Mouse (Mus musculus) hindbrain, embryonic 14.5 days (tissue): ENCODE data around the gene Olfr1132. TPM values are rescaled to one million over a fixed set of nuclear protein-coding genes. Genes with fewer than 3 reads are reported as not detected.
"Not testable (repeated sequence)": the region's sequence is repeated elsewhere in the genome, so short reads cannot be mapped to it uniquely, and the experiment has no call there.

Source experiments
- ATAC-seq: fragments of 200-750 bp; cut with Nextera tagmentation; 2 replicates; pipeline ENCODE4 v1.8.0; 2017; ENCODE audit warnings: moderate number of reproducible peaks, mild to moderate bottlenecking, moderate TSS enrichment, moderate library complexity; ENCODE audit not compliant: low FRiP score
- DNase-seq: peaks from one replicate; pipeline ENCODE4 v3.0.0-alpha.2; 2015; ENCODE audit warnings: low spot score
- H3K27ac ChIP-seq: fragments of 300-500 bp; sonication (generic); 2 replicates; pipeline ENCODE4 v1.5.1; 2014; ENCODE audit warnings: mild to moderate bottlenecking, moderate library complexity
- H3K27me3 ChIP-seq: fragments of 300-500 bp; sonication (generic); 2 replicates; pipeline ENCODE4 v1.6.1; 2014; ENCODE audit warnings: mild to moderate bottlenecking, low read length, mixed read lengths; ENCODE audit not compliant: control insufficient read depth, insufficient read depth
- H3K36me3 ChIP-seq: fragments of 300-500 bp; sonication (generic); replicated peaks from 2 replicates; pipeline ENCODE4 v1.6.1; 2014; ENCODE audit not compliant: control insufficient read depth, insufficient read depth
- H3K4me1 ChIP-seq: fragments of 300-500 bp; sonication (generic); replicated peaks from 2 replicates; pipeline ENCODE4 v1.6.1; 2014; ENCODE audit warnings: antibody characterized with exemption, low read length, mixed read lengths; ENCODE audit not compliant: control insufficient read depth, insufficient read depth
- H3K4me2 ChIP-seq: fragments of 300-500 bp; sonication (generic); replicated peaks from 2 replicates; pipeline ENCODE4 v1.6.1; 2014; ENCODE audit warnings: mild to moderate bottlenecking, moderate library complexity
- H3K4me3 ChIP-seq: fragments of 300-500 bp; sonication (generic); replicated peaks from 2 replicates; pipeline ENCODE4 v1.5.1; 2014; ENCODE audit warnings: mild to moderate bottlenecking, low read length
- H3K9ac ChIP-seq: fragments of 300-500 bp; sonication (generic); 2 replicates; pipeline ENCODE4 v1.6.1; 2014
- H3K9me3 ChIP-seq: fragments of 300-500 bp; sonication (generic); 2 replicates; pipeline ENCODE4 v1.6.1; 2016; ENCODE audit warnings: low read length; ENCODE audit not compliant: control insufficient read depth
- WGBS: fragments of 180-500 bp; shearing (Covaris S2); extraction: QIAGEN DNeasy Blood & Tissue Kit; methylation state at CpG from one replicate; pipeline ENCODE4 v1.1.7; 2014; 5-methylcytosine and 5-hydroxymethylcytosine counted together
- polyA plus RNA-seq: library from polyadenylated mRNA; unstranded; fragments of >200 nt; fragmentation: Nextera tagmentation; extraction: Ambion mirVana; gene quantifications from 2 replicates; pipeline ENCODE4 v1.2.1, GENCODE M21; 2014

Gene Olfr1132
- polyA plus RNA-seq: not detected in 2 replicates

DNA sequence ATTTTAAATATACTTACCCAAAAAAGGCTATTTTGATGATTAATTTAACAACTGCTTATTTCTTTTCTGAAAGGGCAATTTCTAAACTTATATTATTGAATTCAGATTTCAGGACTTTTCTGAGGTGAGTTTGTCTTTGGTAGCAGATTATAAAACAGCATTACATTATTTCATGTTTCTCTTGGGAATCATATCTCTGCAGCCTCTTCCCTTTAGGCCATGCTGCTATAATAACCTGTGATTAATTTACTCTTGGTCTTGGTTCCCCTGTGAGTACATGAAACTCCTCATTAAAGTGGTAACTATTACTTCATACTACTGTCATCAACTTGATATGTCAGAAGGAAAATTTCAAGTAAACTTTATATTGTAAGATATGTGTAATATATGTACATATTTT lies at the start of gene Olfr1132:
TSS of gene Olfr1132 (minus strand) at position 101 of the 400 bp plus-strand sequence.
- no peak for DNase-seq
- H3K9ac ChIP-seq: no peak within 1 kb of the TSS
- no peaks in the 10 kb centered on the region for H3K36me3 ChIP-seq
- no peaks in the 10 kb centered on the region for H3K9me3 ChIP-seq
- no peaks in the 10 kb centered on the region for H3K4me1 ChIP-seq
- H3K4me3 ChIP-seq: no peak within 1 kb of the TSS
- H3K27ac ChIP-seq: no peak within 1 kb of the TSS
- H3K4me2 ChIP-seq: no peak within 1 kb of the TSS
- no peak for ATAC-seq
- no peaks in the 10 kb centered on the region for H3K27me3 ChIP-seq

DNA sequence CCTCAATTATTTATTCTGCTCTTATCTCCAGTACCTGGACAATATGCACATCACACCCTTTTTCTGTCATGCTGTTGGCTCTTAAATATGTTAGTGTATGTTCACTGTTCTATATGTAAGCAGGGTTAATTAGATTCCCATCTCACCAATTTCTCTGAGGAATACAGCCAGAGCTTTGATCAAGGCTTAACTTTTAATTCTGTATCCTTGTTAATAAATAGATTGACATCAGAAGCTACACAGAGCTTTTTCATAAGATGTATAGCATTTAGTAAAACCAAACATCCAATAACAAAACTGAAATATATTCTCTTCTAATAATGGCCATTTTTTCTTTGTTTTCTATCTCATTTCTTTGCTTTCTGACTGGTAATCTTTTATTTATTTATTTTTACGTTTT lies 36.2 kb upstream of the Olfr1132 start, which contains the start of gene Olfr1135:
TSS of gene Olfr1135 (minus strand) at position 101 of the 400 bp plus-strand sequence.
- WGBS: 27% methylated on average over 1 of the region's 1 CpGs
- H3K27me3 ChIP-seq: no peaks in the 10 kb centered on the region
- no peaks in the 10 kb centered on the region for H3K4me1 ChIP-seq
- no peaks in the 10 kb centered on the region for H3K36me3 ChIP-seq
- H3K9ac ChIP-seq: no peak within 1 kb of the TSS
- H3K27ac ChIP-seq: no peak within 1 kb of the TSS
- ATAC-seq: no peak
- H3K4me2 ChIP-seq: no peak within 1 kb of the TSS
- no peak for DNase-seq
- H3K9me3 ChIP-seq: no peaks in the 10 kb centered on the region
- H3K4me3 ChIP-seq: no peak within 1 kb of the TSS

DNA sequence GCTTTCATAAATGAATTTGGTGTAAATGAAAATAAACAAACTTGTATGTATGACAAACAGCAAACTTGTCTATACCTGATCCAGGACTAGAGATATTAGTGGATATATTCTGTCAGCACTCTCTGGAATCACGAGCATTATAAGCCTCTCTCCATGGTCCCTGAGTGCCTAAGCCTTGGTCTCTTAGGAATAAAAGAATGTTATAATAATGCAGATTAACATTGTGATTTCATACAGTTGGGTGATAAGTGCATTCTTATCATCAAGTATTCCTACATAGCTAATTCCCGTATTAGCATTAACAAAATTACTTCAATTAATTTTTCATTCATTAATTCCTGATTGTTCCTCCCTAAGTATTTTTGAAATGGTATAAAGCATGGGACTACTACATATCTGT lies 21.0 kb upstream of the Olfr1132 start, which contains the start of gene Olfr1134:
TSS of gene Olfr1134 (minus strand) at position 101 of the 400 bp plus-strand sequence.
- no peaks in the 10 kb centered on the region for H3K27me3 ChIP-seq
- H3K9me3 ChIP-seq: no peaks in the 10 kb centered on the region
- no peak within 1 kb of the TSS for H3K27ac ChIP-seq
- DNase-seq: no peak
- ATAC-seq: no peak
- no peak within 1 kb of the TSS for H3K9ac ChIP-seq
- no peaks in the 10 kb centered on the region for H3K36me3 ChIP-seq
- H3K4me2 ChIP-seq: no peak within 1 kb of the TSS
- WGBS: 85% methylated on average over 2 of the region's 2 CpGs
- no peak within 1 kb of the TSS for H3K4me3 ChIP-seq
- no peaks in the 10 kb centered on the region for H3K4me1 ChIP-seq

DNA sequence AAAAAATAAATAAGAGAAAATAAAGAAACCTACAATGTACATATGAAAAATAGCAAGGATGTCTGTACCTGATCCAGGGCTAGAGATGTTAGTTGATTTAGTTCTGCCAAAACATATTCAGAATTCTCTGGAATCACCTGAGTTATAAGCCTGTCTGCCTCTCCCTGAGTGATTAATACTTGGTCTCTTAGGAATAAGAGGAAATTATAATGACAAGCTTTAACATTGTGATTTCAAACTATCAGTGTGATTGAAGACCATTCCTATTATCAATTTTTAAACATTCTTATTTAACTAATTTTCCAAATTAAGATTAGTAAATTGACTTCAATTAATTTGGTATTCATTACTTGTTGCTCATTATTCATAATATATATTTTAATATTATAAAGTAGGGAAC lies 9.9 kb upstream of the Olfr1132 start, which contains the start of gene Olfr1133:
TSS of gene Olfr1133 (minus strand) at position 101 of the 400 bp plus-strand sequence.
- no peak for DNase-seq
- Histone ChIP-seq H3K36me3 (no peaks in the 10 kb centered on the region), H3K4me3 (no peak within 1 kb of the TSS), H3K4me1 (no peaks in the 10 kb centered on the region), H3K4me2 (no peak within 1 kb of the TSS), H3K27me3 (no peaks in the 10 kb centered on the region), H3K27ac (no peak within 1 kb of the TSS), H3K9ac (no peak within 1 kb of the TSS), H3K9me3 (no peaks in the 10 kb centered on the region)
- ATAC-seq: no peak

DNA sequence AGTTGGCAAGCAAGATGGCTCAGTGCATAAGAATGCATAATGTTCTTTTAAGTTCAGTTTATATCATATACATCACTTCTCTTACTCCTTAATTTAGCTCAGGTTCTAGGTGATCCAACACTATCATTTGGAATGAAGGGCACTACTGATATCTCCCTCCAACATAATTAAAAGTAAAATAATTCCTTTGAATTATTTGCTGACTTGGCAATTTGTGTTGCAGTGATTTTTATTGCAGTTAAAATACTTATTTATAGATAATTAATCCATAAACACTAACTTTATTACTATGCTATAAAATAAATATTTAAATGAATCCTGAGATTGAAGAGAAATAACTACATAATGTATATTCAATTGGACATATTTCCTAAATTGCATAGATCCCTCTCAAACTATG lies 5.1 kb upstream of the Olfr1132 start:
- Histone ChIP-seq H3K9ac (no peak overlapping the region), H3K4me2 (no peak overlapping the region), H3K4me3 (no peak overlapping the region), H3K27ac (no peak overlapping the region), H3K4me1 (no peaks in the 10 kb centered on the region), H3K36me3 (no peaks in the 10 kb centered on the region), H3K9me3 (no peaks in the 10 kb centered on the region), H3K27me3 (no peaks in the 10 kb centered on the region)
- ATAC-seq (no peak), DNase-seq (no peak)

DNA sequence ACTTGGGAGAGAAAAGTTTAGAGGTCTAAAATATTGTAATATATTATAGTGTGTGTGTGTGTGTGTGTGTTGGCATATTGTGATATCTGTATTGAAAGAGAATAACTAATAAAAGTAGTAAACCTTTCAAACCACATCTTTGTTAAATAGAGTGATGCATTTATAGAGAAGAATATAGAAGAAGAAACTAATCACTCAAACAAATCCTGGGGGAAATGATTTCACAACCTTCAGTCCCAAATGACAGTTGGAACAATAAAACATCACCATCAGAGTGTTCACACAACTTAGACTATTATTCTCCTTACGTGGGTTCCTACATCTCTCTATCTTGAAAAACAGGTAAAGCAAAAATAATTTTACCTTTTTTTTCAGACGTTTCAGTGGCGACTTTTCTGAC lies 10.5 kb downstream of the Olfr1132 start, which contains the start of gene Olfr1131:
TSS of gene Olfr1131 (plus strand) at position 301 of the 400 bp plus-strand sequence.
- WGBS: 72% methylated on average over 3 of the region's 3 CpGs
- no peaks in the 10 kb centered on the region for H3K9me3 ChIP-seq
- no peaks in the 10 kb centered on the region for H3K36me3 ChIP-seq
- no peaks in the 10 kb centered on the region for H3K27me3 ChIP-seq
- H3K4me2 ChIP-seq: no peak within 1 kb of the TSS
- no peaks in the 10 kb centered on the region for H3K4me1 ChIP-seq
- ATAC-seq (no peak), DNase-seq (no peak)
- no peak within 1 kb of the TSS for H3K27ac ChIP-seq
- H3K4me3 ChIP-seq: no peak within 1 kb of the TSS
- no peak within 1 kb of the TSS for H3K9ac ChIP-seq

DNA sequence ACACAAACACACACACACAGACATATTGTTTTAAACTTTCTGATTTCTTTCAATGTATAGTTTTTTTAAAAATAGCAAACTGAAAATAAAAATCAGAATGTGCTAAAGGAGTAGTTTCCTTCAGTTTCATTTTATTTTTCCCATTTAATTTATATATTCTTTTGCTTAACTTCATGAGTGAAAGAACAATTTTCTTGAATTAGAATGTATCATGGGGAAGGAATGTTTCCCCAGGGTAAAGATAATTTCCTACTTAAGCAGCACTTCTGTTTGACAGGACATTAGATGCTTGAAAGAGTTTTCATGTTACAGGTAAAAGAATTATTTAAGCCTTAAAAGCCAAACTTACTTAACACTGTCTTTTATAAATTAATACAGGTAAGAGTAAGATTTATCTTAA lies 31.4 kb downstream of the Olfr1132 start, which contains the start of gene Olfr1130:
TSS of gene Olfr1130 (plus strand) at position 301 of the 400 bp plus-strand sequence.
- not testable (repeated sequence) for H3K9ac ChIP-seq, ATAC-seq, H3K4me2 ChIP-seq, H3K9me3 ChIP-seq, H3K4me1 ChIP-seq, H3K27ac ChIP-seq, H3K4me3 ChIP-seq, H3K27me3 ChIP-seq, H3K36me3 ChIP-seq, DNase-seq

Other genes starting within 250 kb of the Olfr1132 start
- gene Olfr1123, start 220.9 kb downstream of the Olfr1132 start, polyA plus RNA-seq: not detected in 2 replicates
- gene Olfr1124, start 207.3 kb downstream of the Olfr1132 start, polyA plus RNA-seq: not detected in 2 replicates
- gene Olfr1126, start 183.6 kb downstream of the Olfr1132 start, polyA plus RNA-seq: not detected in 2 replicates
- gene Pramel7, start 140.4 kb downstream of the Olfr1132 start, polyA plus RNA-seq: not detected in 2 replicates
- not detected in 2 replicates for gene Pramel6, start 131.0 kb downstream of the Olfr1132 start, polyA plus RNA-seq
- gene Olfr153, start 105.7 kb downstream of the Olfr1132 start, polyA plus RNA-seq: not detected in 2 replicates
- not detected in 2 replicates for gene Olfr1128, start 92.0 kb downstream of the Olfr1132 start, polyA plus RNA-seq
- gene Olfr1129, start 63.6 kb downstream of the Olfr1132 start, polyA plus RNA-seq: not detected in 2 replicates
- not detected in 2 replicates for gene Olfr1130, start 31.3 kb downstream of the Olfr1132 start, polyA plus RNA-seq
- gene Olfr1131, start 10.4 kb downstream of the Olfr1132 start, polyA plus RNA-seq: not detected in 2 replicates
- gene Olfr1133, start 9.8 kb upstream of the Olfr1132 start, polyA plus RNA-seq: not detected in 2 replicates
- gene Olfr1134, start 20.9 kb upstream of the Olfr1132 start, polyA plus RNA-seq: not detected in 2 replicates
- not detected in 2 replicates for gene Olfr1135, start 36.1 kb upstream of the Olfr1132 start, polyA plus RNA-seq
- gene Olfr1136, start 56.4 kb upstream of the Olfr1132 start, polyA plus RNA-seq: not detected in 2 replicates
- gene Olfr1137, start 75.6 kb upstream of the Olfr1132 start, polyA plus RNA-seq: not detected in 2 replicates
- gene Olfr1138, start 102.4 kb upstream of the Olfr1132 start, polyA plus RNA-seq: not detected in 2 replicates
- gene Olfr1140, start 106.2 kb upstream of the Olfr1132 start, polyA plus RNA-seq: not detected in 2 replicates
- gene Olfr1141, start 116.5 kb upstream of the Olfr1132 start, polyA plus RNA-seq: not detected in 2 replicates
- not detected in 2 replicates for gene Olfr152, start 141.9 kb upstream of the Olfr1132 start, polyA plus RNA-seq
- gene Olfr1143, start 163.1 kb upstream of the Olfr1132 start, polyA plus RNA-seq: not detected in 2 replicates
- gene Olfr1145, start 172.3 kb upstream of the Olfr1132 start, polyA plus RNA-seq: not detected in 2 replicates
- gene Olfr1148, start 193.0 kb upstream of the Olfr1132 start, polyA plus RNA-seq: not detected in 2 replicates
- gene Olfr1150-ps1, start 206.5 kb upstream of the Olfr1132 start, polyA plus RNA-seq: not detected in 2 replicates
- not detected in 2 replicates for gene Olfr1151, start 218.3 kb upstream of the Olfr1132 start, polyA plus RNA-seq
- not detected in 2 replicates for gene Olfr1152, start 229.0 kb upstream of the Olfr1132 start, polyA plus RNA-seq